ENCODE assay signal across 13 mouse cellular contexts in the genomic region with DNA sequence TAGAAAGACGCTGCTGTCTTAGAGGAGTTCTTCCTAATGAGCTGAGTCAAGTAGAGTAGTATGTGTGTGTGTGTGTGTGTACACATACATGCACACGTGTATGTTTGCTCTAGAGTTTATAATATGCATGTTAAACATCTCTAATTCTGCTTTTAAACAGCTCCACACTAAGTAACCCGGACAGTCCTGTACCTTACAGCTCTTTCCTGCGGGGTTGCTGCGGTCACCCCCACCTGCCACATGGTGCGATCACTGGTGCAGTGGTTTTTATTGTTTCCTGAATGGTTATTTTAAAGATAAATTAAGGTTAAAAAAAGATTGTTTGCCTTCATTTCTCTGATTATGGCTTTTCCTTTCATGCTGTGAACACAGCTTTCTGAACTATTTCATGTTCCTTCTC.
"Had no signal": no experiment of that assay in that cellular context is flagged by ENCODE, and none has a peak within 500 bp of the region (broad histone marks: within the 10 kb centered on the region; RNA-seq: fewer than 3 reads in every experiment).

No protein-coding gene starts in this region.

- H3K4me3 ChIP-seq: left cerebral cortex, adult 2 months; limb, embryonic 15.5 days; liver, embryonic 12.5 days; lung, embryonic 15.5 days; midbrain, embryonic 10.5 days; stomach, embryonic 15.5 days had no signal

- ATAC-seq: liver, embryonic 12.5 days; midbrain, embryonic 16.5 days had no signal

- H3K27ac ChIP-seq: kidney, postnatal 0 days; left cerebral cortex, adult 2 months; limb, embryonic 15.5 days; liver, embryonic 12.5 days; lung, embryonic 15.5 days; midbrain, embryonic 10.5 days; stomach, embryonic 15.5 days had no signal

- DNase-seq: kidney, adult 11 months; kidney, adult 9 months; kidney, postnatal 4 days; thymus, adult 2 months; thymus, postnatal 25 days had no signal
